Mouse (Mus musculus): ENCODE results near the gene Cacna1d. TPM values are rescaled to one million over a fixed set of nuclear protein-coding genes. Genes with fewer than 3 reads are reported as not detected.

Gene Cacna1d
- total and polyA plus RNA-seq, 2 experiments from 2014 or later = 8.9 to 44.3 TPM

GRCm38 (mm10) chr14:30318715-30319437, 172.4 kb downstream of the Cacna1d start:
- Histone ChIP-seq H3K27ac (ENCODE audit: low read depth, low read length) (no peak overlapping the region), H3K9ac (replicated peaks; ENCODE audit: low read length, poor library complexity, severe bottlenecking) (no peak overlapping the region), H3K4me2 (ENCODE audit: low read depth, low read length, poor library complexity, severe bottlenecking) (no peak overlapping the region), H3K27me3 (ENCODE audit: insufficient read depth, low read length) (no peaks in the 10 kb centered on the region), H3K4me3 (ENCODE audit: low read depth, low read length) (no peak overlapping the region), H3K36me3 (ENCODE audit: insufficient read depth, low read length) (no peaks in the 10 kb centered on the region), H3K9me3 (ENCODE audit: low read length) (no peaks in the 10 kb centered on the region), H3K4me1 (ENCODE audit: insufficient read depth, low read length) (no peaks in the 10 kb centered on the region)
- no peak for TF ChIP-seq CTCF (IDR thresholded peaks at IDR 0.05)
- DNase-seq (ENCODE audit: low spot score) = no peak
- WGBS = 90% methylated on average over 9 of the region's 9 CpGs
- ATAC-seq (ENCODE audit: low FRiP score) = no peak

GRCm38 (mm10) chr14:30318293-30318692, 173.0 kb downstream of the Cacna1d start:
- DNase-seq (ENCODE audit: low spot score) (no peak), ATAC-seq (ENCODE audit: low FRiP score) (no peak)
- no peak overlapping the region for H3K4me2 ChIP-seq (ENCODE audit: low read depth, low read length, poor library complexity, severe bottlenecking)
- H3K27ac ChIP-seq (ENCODE audit: low read depth, low read length) = no peak overlapping the region
- no peaks in the 10 kb centered on the region for H3K27me3 ChIP-seq (ENCODE audit: insufficient read depth, low read length)
- H3K4me3 ChIP-seq (ENCODE audit: low read depth, low read length) = no peak overlapping the region
- H3K9me3 ChIP-seq (ENCODE audit: low read length) = no peaks in the 10 kb centered on the region
- WGBS = 89% methylated on average over 12 of the region's 12 CpGs
- H3K9ac ChIP-seq (replicated peaks; ENCODE audit: low read length, poor library complexity, severe bottlenecking) = no peak overlapping the region
- H3K36me3 ChIP-seq (ENCODE audit: insufficient read depth, low read length) = no peaks in the 10 kb centered on the region
- no peaks in the 10 kb centered on the region for H3K4me1 ChIP-seq (ENCODE audit: insufficient read depth, low read length)
- no peak for TF ChIP-seq CTCF (IDR thresholded peaks at IDR 0.05)

GRCm38 (mm10) chr14:30317616-30318015, 173.6 kb downstream of the Cacna1d start:
- Histone ChIP-seq H3K4me1 (ENCODE audit: insufficient read depth, low read length) (no peaks in the 10 kb centered on the region), H3K27ac (ENCODE audit: low read depth, low read length) (no peak overlapping the region), H3K9ac (replicated peaks; ENCODE audit: low read length, poor library complexity, severe bottlenecking) (no peak overlapping the region), H3K4me2 (ENCODE audit: low read depth, low read length, poor library complexity, severe bottlenecking) (no peak overlapping the region), H3K27me3 (ENCODE audit: insufficient read depth, low read length) (no peaks in the 10 kb centered on the region), H3K36me3 (ENCODE audit: insufficient read depth, low read length) (no peaks in the 10 kb centered on the region), H3K4me3 (ENCODE audit: low read depth, low read length) (no peak overlapping the region), H3K9me3 (ENCODE audit: low read length) (no peaks in the 10 kb centered on the region)
- no peak for TF ChIP-seq CTCF (IDR thresholded peaks at IDR 0.05)
- no peak for ATAC-seq (ENCODE audit: low FRiP score)
- DNase-seq (ENCODE audit: low spot score) = no peak
- WGBS = 88% methylated on average over 10 of the region's 10 CpGs

GRCm38 (mm10) chr14:30311206-30311889, 179.9 kb downstream of the Cacna1d start:
- Histone ChIP-seq H3K4me3 (ENCODE audit: low read depth, low read length) (no peak overlapping the region), H3K9me3 (ENCODE audit: low read length) (no peaks in the 10 kb centered on the region)

GRCm38 (mm10) chr14:30310236-30310635, 181.0 kb downstream of the Cacna1d start:
- Histone ChIP-seq H3K9me3 (ENCODE audit: low read length) (no peaks in the 10 kb centered on the region), H3K4me2 (ENCODE audit: low read depth, low read length, poor library complexity, severe bottlenecking) (no peak overlapping the region), H3K27me3 (ENCODE audit: insufficient read depth, low read length) (no peaks in the 10 kb centered on the region), H3K9ac (replicated peaks; ENCODE audit: low read length, poor library complexity, severe bottlenecking) (no peak overlapping the region), H3K36me3 (ENCODE audit: insufficient read depth, low read length) (no peaks in the 10 kb centered on the region), H3K4me3 (ENCODE audit: low read depth, low read length) (no peak overlapping the region), H3K4me1 (ENCODE audit: insufficient read depth, low read length) (no peaks in the 10 kb centered on the region), H3K27ac (ENCODE audit: low read depth, low read length) (no peak overlapping the region)
- no peak for DNase-seq (ENCODE audit: low spot score)
- ATAC-seq (ENCODE audit: low FRiP score) = no peak
- WGBS = 86% methylated on average over 10 of the region's 10 CpGs
- no peak for TF ChIP-seq CTCF (IDR thresholded peaks at IDR 0.05)

More at GRCm38 (mm10) chr14:30311206-30311889, 179.9 kb downstream of the Cacna1d start:
- DNase-seq (ENCODE audit: low spot score) = no peak
- Histone ChIP-seq H3K4me2 (ENCODE audit: low read depth, low read length, poor library complexity, severe bottlenecking) (no peak overlapping the region), H3K9ac (replicated peaks; ENCODE audit: low read length, poor library complexity, severe bottlenecking) (no peak overlapping the region), H3K4me1 (ENCODE audit: insufficient read depth, low read length) (no peaks in the 10 kb centered on the region), H3K36me3 (ENCODE audit: insufficient read depth, low read length) (no peaks in the 10 kb centered on the region), H3K27ac (ENCODE audit: low read depth, low read length) (no peak overlapping the region), H3K27me3 (ENCODE audit: insufficient read depth, low read length) (no peaks in the 10 kb centered on the region)
- TF ChIP-seq CTCF (IDR thresholded peaks at IDR 0.05) = no peak
- ATAC-seq (ENCODE audit: low FRiP score) = no peak
- WGBS = 76% methylated on average over 13 of the region's 13 CpGs

GRCm38 (mm10) chr14:30306221-30306620, 185.0 kb downstream of the Cacna1d start:
- DNase-seq (ENCODE audit: low spot score) (peak; percentile 7), ATAC-seq (ENCODE audit: low FRiP score) (no peak)
- no peak for TF ChIP-seq CTCF (IDR thresholded peaks at IDR 0.05)
- Histone ChIP-seq H3K4me2 (ENCODE audit: low read depth, low read length, poor library complexity, severe bottlenecking) (no peak overlapping the region), H3K4me1 (ENCODE audit: insufficient read depth, low read length) (no peaks in the 10 kb centered on the region), H3K36me3 (ENCODE audit: insufficient read depth, low read length) (no peaks in the 10 kb centered on the region), H3K27ac (ENCODE audit: low read depth, low read length) (no peak overlapping the region), H3K27me3 (ENCODE audit: insufficient read depth, low read length) (no peaks in the 10 kb centered on the region), H3K9ac (replicated peaks; ENCODE audit: low read length, poor library complexity, severe bottlenecking) (no peak overlapping the region), H3K4me3 (ENCODE audit: low read depth, low read length) (no peak overlapping the region), H3K9me3 (ENCODE audit: low read length) (no peaks in the 10 kb centered on the region)
- WGBS = 32% methylated on average over 6 of the region's 6 CpGs

Data from midbrain, postnatal 0 days (tissue).